Mouse (Mus musculus) myocyte (in vitro differentiated cells): ENCODE data around the gene Raly.

Experiments
- E2F4 ChIP-seq: IDR thresholded peaks from one replicate; pipeline ENCODE4 v1.6.1; 2011; ENCODE audit warnings: mild to moderate bottlenecking, control low read depth, moderate library complexity; ENCODE audit not compliant: insufficient read depth
- MAX ChIP-seq: IDR thresholded peaks from one replicate; pipeline ENCODE4 v1.6.1; 2011; ENCODE audit warnings: low read depth, mild to moderate bottlenecking, control low read depth
- MYOG ChIP-seq, 3 experiments: IDR thresholded peaks; one replicate each; pipeline ENCODE4 v1.6.1; 2011; ENCODE audit warnings: control low read depth in 2 of 3, low read depth in 2 of 3, mild to moderate bottlenecking in 2 of 3; ENCODE audit not compliant: insufficient read length in 2 of 3, control insufficient read depth in 1 of 3, insufficient read depth in 1 of 3
- POLR2A ChIP-seq: IDR thresholded peaks from one replicate; pipeline ENCODE4 v1.6.1; 2011; ENCODE audit warnings: low read depth, mild to moderate bottlenecking, control low read depth, moderate library complexity; ENCODE audit not compliant: insufficient read length
- SRF ChIP-seq: IDR thresholded peaks from one replicate; pipeline ENCODE4 v1.6.1; 2011; ENCODE audit warnings: low read depth; ENCODE audit not compliant: control insufficient read depth, insufficient read length
- TCF3 ChIP-seq: IDR thresholded peaks from one replicate; pipeline ENCODE4 v1.6.1; 2011; ENCODE audit warnings: low read depth, control low read depth; ENCODE audit not compliant: insufficient read length

GRCm38 (mm10) chr2:154809107-154809762, 18.3 kb downstream of the Raly start:
- TF ChIP-seq MAX (no peak), POLR2A (no peak), MYOG (IDR thresholded peaks at IDR 0.05; ENCODE audit: control insufficient read depth in 1 of 3, insufficient read depth in 1 of 3, insufficient read length in 2 of 3, low read depth in 2 of 3) (no peak), E2F4 (no peak), SRF (no peak), TCF3 (no peak)
